Mouse (Mus musculus) hindbrain, postnatal 0 days (tissue): ENCODE results near the gene Ttc23l. TPM values are rescaled to one million over a fixed set of nuclear protein-coding genes. Genes with fewer than 3 reads are reported as not detected.

Experiments
- ATAC-seq: fragments of 200-750 bp; cut with Nextera tagmentation; 2 replicates; pipeline ENCODE4 v1.8.0; 2017; ENCODE audit warnings: mild to moderate bottlenecking, moderate TSS enrichment, moderate library complexity
- DNase-seq: peaks from one replicate; pipeline ENCODE4 v3.0.0-alpha.2; 2015; ENCODE audit warnings: low spot score
- H3K27ac ChIP-seq: fragments of 300-500 bp; sonication (generic); 2 replicates; pipeline ENCODE4 v1.5.1; 2014; ENCODE audit warnings: mild to moderate bottlenecking
- H3K27me3 ChIP-seq: fragments of 300-500 bp; sonication (generic); 2 replicates; pipeline ENCODE4 v1.6.1; 2014; ENCODE audit warnings: low read length, mixed read lengths; ENCODE audit not compliant: insufficient read depth
- H3K36me3 ChIP-seq: fragments of 300-500 bp; sonication (generic); 2 replicates; pipeline ENCODE4 v1.6.1; 2014; ENCODE audit warnings: low read length, mixed read lengths; ENCODE audit not compliant: insufficient read depth
- H3K4me1 ChIP-seq: fragments of 300-500 bp; sonication (generic); 2 replicates; pipeline ENCODE4 v1.6.1; 2014; ENCODE audit warnings: antibody characterized with exemption, low read length, mixed read lengths; ENCODE audit not compliant: insufficient read depth
- H3K4me2 ChIP-seq: fragments of 300-500 bp; sonication (generic); 2 replicates; pipeline ENCODE4 v1.6.1; 2014; ENCODE audit warnings: low read depth, mild to moderate bottlenecking, low read length, moderate library complexity, mixed read lengths
- H3K4me3 ChIP-seq: fragments of 300-500 bp; sonication (generic); 2 replicates; pipeline ENCODE4 v1.5.1; 2014; ENCODE audit warnings: low read length
- H3K9ac ChIP-seq: fragments of 300-500 bp; sonication (generic); replicated peaks from 2 replicates; pipeline ENCODE4 v1.6.1; 2014; ENCODE audit warnings: mild to moderate bottlenecking, low read length, moderate library complexity, mixed read lengths
- H3K9me3 ChIP-seq: fragments of 300-500 bp; sonication (generic); 2 replicates; pipeline ENCODE4 v1.6.1; 2016; ENCODE audit warnings: low read length, mixed read lengths
- CTCF ChIP-seq: IDR thresholded peaks from 2 replicates; pipeline ENCODE4 v1.5.1; 2016; ENCODE audit warnings: antibody characterized with exemption, control low read depth, low read depth
- WGBS: fragments of 180-500 bp; shearing (Covaris S2); extraction: QIAGEN DNeasy Blood & Tissue Kit; methylation state at CpG from one replicate; pipeline ENCODE4 v1.1.7; 2014; 5-methylcytosine and 5-hydroxymethylcytosine counted together
- polyA plus RNA-seq: library from polyadenylated mRNA; unstranded; fragments of >200 nt; fragmentation: Nextera tagmentation; extraction: Ambion mirVana; gene quantifications from 2 replicates; pipeline ENCODE4 v1.2.1, GENCODE M21; 2015
- total RNA-seq: library from RNA; depleted of rRNA; stranded (reverse); fragments of >200 nt; gene quantifications from 2 replicates; pipeline ENCODE4 v1.2.3, GENCODE M21; 2014

The Ttc23l gene
- total and polyA plus RNA-seq, 2 experiments from 2014 or later, result not detected

GRCm38 (mm10) chr15:10495944-10496343 is 62.5 kb downstream of the Ttc23l start:
- DNase-seq, result no peak
- H3K4me1 ChIP-seq, result no peaks in the 10 kb centered on the region
- H3K27me3 ChIP-seq, result no peaks in the 10 kb centered on the region
- H3K4me3 ChIP-seq, result no peak overlapping the region
- 93% methylated on average over 11 of the region's 11 CpGs for WGBS
- H3K36me3 ChIP-seq, result peaks cover 8% of the 10 kb centered on the region; the same call in 1 of the 2 replicates
- no peak for TF ChIP-seq CTCF
- no peak for ATAC-seq
- H3K27ac ChIP-seq, result no peak overlapping the region
- no peak overlapping the region for H3K4me2 ChIP-seq
- H3K9ac ChIP-seq, result no peak overlapping the region
- H3K9me3 ChIP-seq, result no peaks in the 10 kb centered on the region

- ATAC-seq, result no peak
- Histone ChIP-seq H3K4me3 (no peak overlapping the region), H3K27ac (no peak overlapping the region), H3K4me1 (peaks cover 7% of the 10 kb centered on the region; the same call in 1 of the 2 replicates), H3K9me3 (no peaks in the 10 kb centered on the region), H3K4me2 (no peak overlapping the region), H3K36me3 (peaks cover 8% of the 10 kb centered on the region; the same call in 1 of the 2 replicates), H3K9ac (no peak overlapping the region), H3K27me3 (no peaks in the 10 kb centered on the region)
- DNase-seq, result no peak
- no peak for TF ChIP-seq CTCF
- WGBS, result 84% methylated on average over 5 of the region's 5 CpGs
Observed at GRCm38 (mm10) chr15:10490101-10490500, 68.4 kb downstream of the Ttc23l start.

GRCm38 (mm10) chr15:10487246-10487645 is 71.2 kb downstream of the Ttc23l start:
- Histone ChIP-seq H3K27me3 (no peaks in the 10 kb centered on the region), H3K9ac (no peak overlapping the region), H3K9me3 (no peaks in the 10 kb centered on the region), H3K27ac (no peak overlapping the region), H3K4me1 (peaks cover 13% of the 10 kb centered on the region; the same call in 1 of the 2 replicates), H3K4me3 (peak overlapping the region; percentile 93), H3K4me2 (peak overlapping the region; percentile 89), H3K36me3 (peaks cover 8% of the 10 kb centered on the region; the same call in 1 of the 2 replicates)
- TF ChIP-seq CTCF, result 0 out of 2 replicates have a peak, but pooled peaks have one; percentile 24
- DNase-seq, result no peak
- ATAC-seq, result no peak
- WGBS, result 60% methylated on average over 2 of the region's 2 CpGs

GRCm38 (mm10) chr15:10486365-10486839 is 72.1 kb downstream of the Ttc23l start:
- Histone ChIP-seq H3K4me3 (peak overlapping the region; percentile 93), H3K36me3 (peaks cover 5% of the 10 kb centered on the region; the same call in 1 of the 2 replicates), H3K4me2 (peak overlapping the region; percentile 89), H3K27me3 (no peaks in the 10 kb centered on the region), H3K27ac (peak overlapping the region; percentile 76), H3K9ac (peak overlapping the region; percentile 64), H3K9me3 (no peaks in the 10 kb centered on the region), H3K4me1 (peaks cover 13% of the 10 kb centered on the region; the same call in 1 of the 2 replicates)
- TF ChIP-seq CTCF, result no peak
- DNase-seq (no peak), ATAC-seq (peak; percentile 48)
- WGBS, result 1% methylated on average over 18 of the region's 18 CpGs

- H3K27me3 ChIP-seq, result no peaks in the 10 kb centered on the region
- H3K36me3 ChIP-seq, result peaks cover 5% of the 10 kb centered on the region; the same call in 1 of the 2 replicates
- peak within 1 kb of the TSS; percentile 64 for H3K9ac ChIP-seq
- peak within 1 kb of the TSS; percentile 76 for H3K27ac ChIP-seq
- ATAC-seq (peak; percentile 100), DNase-seq (peak; percentile 98)
- peak within 1 kb of the TSS; percentile 89 for H3K4me2 ChIP-seq
- under 1% methylated on average over 58 of the region's 58 CpGs for WGBS
- peaks cover 13% of the 10 kb centered on the region; the same call in 1 of the 2 replicates for H3K4me1 ChIP-seq
- peak within 1 kb of the TSS; percentile 93 for H3K4me3 ChIP-seq
- H3K9me3 ChIP-seq, result no peaks in the 10 kb centered on the region
- no peak; the same call in 1 of the 2 replicates for TF ChIP-seq CTCF
Observed at GRCm38 (mm10) chr15:10485484-10486364, 72.7 kb downstream of the Ttc23l start, which contains the start of the genes Brix1 and Rad1. TSS of gene Brix1 (minus strand) at chr15:10485947. TSS of gene Rad1 (plus strand) at chr15:10486018.

GRCm38 (mm10) chr15:10470941-10471340 is 87.5 kb downstream of the Ttc23l start:
- H3K27ac ChIP-seq, result no peak overlapping the region
- no peaks in the 10 kb centered on the region for H3K9me3 ChIP-seq
- H3K27me3 ChIP-seq, result no peaks in the 10 kb centered on the region
- TF ChIP-seq CTCF, result no peak
- ATAC-seq (no peak; the same call in 1 of the 2 replicates), DNase-seq (no peak)
- H3K4me3 ChIP-seq, result peak overlapping the region; percentile 92
- peak overlapping the region; percentile 90 for H3K9ac ChIP-seq
- peaks cover 10% of the 10 kb centered on the region; the same call in 1 of the 2 replicates for H3K36me3 ChIP-seq
- WGBS, result 16% methylated on average over 3 of the region's 3 CpGs
- peaks cover 7% of the 10 kb centered on the region; the same call in 1 of the 2 replicates for H3K4me1 ChIP-seq
- peak overlapping the region; percentile 86 for H3K4me2 ChIP-seq
